Mouse (Mus musculus) liver, postnatal 0 days (tissue): ENCODE results near the gene Cfl1.

ENCODE experiments used
- CTCF ChIP-seq: sonication (generic); IDR thresholded peaks from 2 replicates; pipeline ENCODE4 v1.5.1; 2016; ENCODE audit warnings: antibody characterized with exemption, low read depth
- EP300 ChIP-seq: IDR thresholded peaks from 2 replicates; pipeline ENCODE4 v1.6.1; 2016; ENCODE audit warnings: antibody characterized with exemption, low read depth, mild to moderate bottlenecking

DNA sequence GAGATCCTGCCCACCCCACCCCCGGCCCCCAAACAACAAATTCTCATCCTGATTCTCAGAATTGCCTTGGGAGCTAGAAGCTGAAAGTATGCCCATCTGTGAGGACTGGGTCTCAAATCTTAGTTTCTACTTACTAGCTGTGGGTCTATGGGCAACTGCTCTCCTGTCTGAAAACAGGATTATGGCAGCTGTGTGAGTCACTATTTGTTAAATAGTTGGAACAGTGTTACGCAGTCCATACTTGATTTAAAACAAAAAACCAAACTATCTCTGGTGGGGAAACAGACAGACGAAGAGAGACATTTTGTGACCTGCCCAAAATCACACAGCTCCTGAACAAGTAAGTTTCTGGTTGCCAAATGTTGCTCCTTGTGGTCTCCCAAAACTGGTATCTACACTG lies 40.6 kb upstream of the Cfl1 start:
- TF ChIP-seq EP300 (no peak), CTCF (no peak)
